Mouse (Mus musculus) T-helper 17 cell (primary cell): ENCODE data around the gene Fndc8.
"Not testable (repeated sequence)": the region's sequence is repeated elsewhere in the genome, so short reads cannot be mapped to it uniquely, and the experiment has no call there.

Experiments
- in situ Hi-C, 2 experiments: fragments of 300-600 bp; cut with MboI, MseI; formaldehyde crosslinking; loops; 1 replicate in 1 of 2; 2 replicates in 1 of 2; pipeline ENCODE4 v1.15.1; 2025; ENCODE audit warnings: high pct_unique_total_duplicates in 2 of 2

The Fndc8 gene

DNA sequence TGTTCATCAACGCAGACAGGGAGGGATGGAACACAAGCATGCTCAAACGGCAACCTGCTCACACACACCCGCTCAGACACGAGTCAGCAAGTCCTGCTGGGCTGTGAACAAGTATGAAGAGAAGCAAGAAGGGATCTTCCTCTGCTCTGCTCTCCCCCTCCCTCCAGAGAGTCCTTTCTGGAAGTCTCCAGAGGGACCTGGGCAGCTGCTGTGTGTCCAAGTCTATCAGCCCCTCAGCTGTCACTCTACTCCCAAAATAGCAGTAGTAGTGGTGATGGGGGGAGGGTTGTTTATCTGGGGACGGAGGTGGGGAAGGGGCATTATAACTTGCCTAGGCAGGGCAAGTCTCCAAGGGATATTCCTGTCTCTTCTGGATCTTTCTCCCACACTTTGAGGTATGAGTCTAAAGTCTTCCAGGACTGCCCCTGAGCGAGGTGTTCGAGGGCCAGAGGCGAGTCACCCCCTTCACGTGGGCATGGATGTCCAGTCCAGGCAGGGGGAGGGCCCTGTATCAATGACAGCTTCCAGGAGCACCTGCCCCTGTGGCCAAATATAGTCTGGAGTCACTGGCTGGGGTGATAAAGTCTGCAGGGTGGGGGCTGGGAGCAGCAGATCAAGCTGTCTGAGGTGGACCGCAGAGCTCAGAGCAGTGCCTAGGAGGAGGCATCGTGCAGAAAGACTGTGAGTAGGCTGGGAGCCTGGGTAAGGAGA is 18.9 kb downstream of the Fndc8 start:
- in situ Hi-C loops, result loop anchor here (10.0 kb wide), 3 partner anchors 234 to 284 kb away; partner anchors contain the start of gene Slfn3 (in 1 of the 2)

DNA sequence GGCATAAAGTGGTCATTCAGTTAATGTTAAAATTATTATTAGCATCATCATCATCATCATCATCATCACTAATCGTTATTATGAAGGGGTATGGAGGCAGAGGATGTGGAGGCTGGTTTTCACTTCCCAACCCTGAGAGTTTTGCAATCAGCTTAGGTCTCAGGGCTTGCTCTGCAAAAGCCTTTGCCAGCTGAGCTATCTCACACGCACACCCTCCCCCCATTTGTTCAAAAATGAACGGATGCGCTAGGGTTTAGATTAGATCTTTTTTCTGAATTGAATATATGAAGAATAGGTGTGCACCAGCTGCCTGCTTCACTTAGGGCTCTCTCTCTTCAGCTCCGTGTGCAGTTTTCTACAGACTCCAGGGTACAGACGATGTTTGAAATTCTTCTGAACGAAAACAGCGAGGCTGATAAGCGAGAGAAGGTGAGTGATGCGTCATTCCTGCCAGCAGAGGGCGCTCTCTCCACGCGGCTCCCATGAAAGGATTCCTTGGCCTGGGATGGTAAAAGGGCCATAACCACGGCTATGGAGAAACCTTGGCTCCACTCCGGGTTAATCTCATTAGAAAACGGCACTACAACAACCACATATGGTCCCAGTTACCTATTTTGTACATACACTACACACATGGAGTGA is 22.9 kb downstream of the Fndc8 start:
- in situ Hi-C loops, result loop anchor here (10.0 kb wide), 3 partner anchors 230 to 280 kb away; partner anchors contain the start of gene Slfn3 (in 1 of the 2)

DNA sequence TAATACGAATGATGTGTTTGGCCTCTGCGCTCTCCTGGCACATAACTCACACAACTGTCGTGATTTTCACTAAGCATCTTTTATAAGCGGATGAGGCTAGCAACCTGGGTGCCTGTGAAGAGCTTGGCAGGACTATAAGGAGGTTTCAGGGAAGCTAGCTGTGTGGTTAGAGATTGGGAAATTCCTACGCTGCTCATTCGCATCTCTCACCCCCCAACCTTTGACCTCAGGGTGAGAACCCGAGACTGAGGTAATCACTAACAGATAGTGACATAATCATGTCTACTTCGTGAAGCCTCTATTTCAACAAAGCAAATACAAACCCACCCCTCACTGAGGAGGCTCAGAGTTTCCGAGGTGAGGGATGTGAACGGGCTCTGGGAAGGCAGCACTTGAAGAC is 28.8 kb downstream of the Fndc8 start:
- in situ Hi-C loops, result loop anchor here in 1 of 2 experiments (10.0 kb wide), 1 partner anchor 504 kb away; the partner anchor contains the start of gene Gas2l2

DNA sequence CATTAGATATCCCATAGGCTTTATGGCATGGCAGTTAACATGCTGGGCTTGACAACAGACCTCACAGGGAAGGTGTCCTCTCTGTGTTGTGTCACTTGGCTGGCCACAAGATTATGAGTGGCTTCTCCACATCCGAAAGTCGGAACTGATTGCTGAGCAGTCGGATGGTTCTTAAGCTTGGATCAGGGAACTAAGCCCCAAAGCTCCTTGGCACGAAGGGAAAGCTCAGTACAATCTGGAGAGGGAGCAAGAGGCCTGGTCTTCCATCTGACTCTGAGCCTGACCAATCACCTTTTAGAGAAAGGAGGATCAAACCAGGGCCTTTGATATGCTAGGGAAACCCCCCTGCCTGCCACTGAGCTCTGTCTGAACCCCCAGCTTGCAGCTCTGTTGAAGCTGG is 29.8 kb downstream of the Fndc8 start:
- in situ Hi-C loops, result loop anchor here in 1 of 2 experiments (10.0 kb wide), 1 partner anchor 503 kb away; the partner anchor contains the start of gene Gas2l2

DNA sequence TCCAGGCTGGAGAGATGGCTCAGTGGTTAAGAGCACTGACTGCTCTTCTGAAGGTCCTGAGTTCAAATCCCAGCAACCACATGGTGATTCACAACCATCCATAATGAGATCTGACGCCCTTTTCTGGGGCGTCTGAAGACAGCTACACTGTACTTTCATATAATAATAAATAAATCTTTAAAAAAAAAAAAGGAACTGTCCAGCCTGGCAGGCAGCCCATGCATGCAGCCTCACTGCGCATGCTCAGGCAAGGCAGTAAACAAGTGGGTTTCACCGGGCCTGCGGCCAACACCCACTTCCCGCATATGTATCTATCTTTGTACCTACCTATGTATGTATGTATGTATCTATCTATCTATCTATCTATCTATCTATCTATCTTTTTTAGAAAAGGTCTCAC is 32.0 kb downstream of the Fndc8 start:
- in situ Hi-C loops, result loop anchor here in 1 of 2 experiments (10.0 kb wide), 1 partner anchor 501 kb away; the partner anchor contains the start of gene Gas2l2

DNA sequence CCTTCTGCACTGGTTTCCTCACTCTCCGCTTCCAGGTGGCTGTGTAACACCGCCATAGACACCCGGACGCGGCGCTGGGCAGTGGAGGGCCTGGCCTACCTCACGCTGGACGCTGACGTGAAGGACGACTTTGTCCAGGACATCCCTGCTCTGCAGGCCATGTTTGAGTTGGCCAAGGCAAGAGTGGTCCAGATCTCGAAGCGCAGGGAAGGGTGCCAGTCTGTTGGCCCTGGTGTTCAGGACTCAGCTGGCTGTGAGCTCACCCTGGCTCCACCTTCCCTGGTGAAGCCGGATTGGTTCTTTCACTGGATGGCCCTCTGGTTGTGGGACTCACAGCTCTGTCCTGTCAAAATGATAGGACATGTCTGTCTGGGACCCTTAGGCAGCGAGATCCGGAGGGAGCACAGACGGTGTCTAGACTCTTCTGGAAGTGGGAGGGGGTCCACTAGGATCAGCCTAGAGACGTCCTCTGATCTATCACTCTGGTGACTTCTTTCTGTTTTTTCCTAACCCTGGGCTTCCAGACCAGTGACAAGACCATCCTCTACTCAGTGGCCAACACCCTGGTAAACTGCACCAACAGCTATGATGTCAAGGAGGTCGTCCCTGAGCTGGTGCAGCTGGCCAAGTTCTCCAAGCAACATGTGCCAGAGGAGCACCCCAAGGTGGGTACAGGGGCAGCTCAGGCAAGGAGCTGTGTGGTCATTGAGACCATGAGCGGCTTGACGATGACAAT is 37.1 kb downstream of the Fndc8 start:
- in situ Hi-C loops, result loop anchor here in 1 of 2 experiments (10.0 kb wide), 1 partner anchor 496 kb away; the partner anchor contains the start of gene Gas2l2

DNA sequence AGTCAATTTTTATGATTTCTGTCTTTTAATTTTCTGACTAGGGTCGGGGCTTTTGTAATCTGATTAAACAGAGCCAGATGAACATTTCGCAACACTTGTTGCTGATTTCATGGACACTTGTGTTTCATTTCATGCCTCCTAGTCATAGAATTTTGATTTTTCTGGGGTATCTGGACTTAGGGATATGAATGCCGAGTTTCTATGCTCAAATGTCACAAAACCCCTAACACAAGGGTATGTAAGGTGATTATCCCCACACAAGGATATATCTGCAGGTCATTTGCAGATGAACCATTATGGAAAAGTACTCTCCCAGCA is 37.7 kb downstream of the Fndc8 start:
- in situ Hi-C loops, result loop anchor here in 1 of 2 experiments (10.0 kb wide), 1 partner anchor 495 kb away; the partner anchor contains the start of gene Gas2l2

DNA sequence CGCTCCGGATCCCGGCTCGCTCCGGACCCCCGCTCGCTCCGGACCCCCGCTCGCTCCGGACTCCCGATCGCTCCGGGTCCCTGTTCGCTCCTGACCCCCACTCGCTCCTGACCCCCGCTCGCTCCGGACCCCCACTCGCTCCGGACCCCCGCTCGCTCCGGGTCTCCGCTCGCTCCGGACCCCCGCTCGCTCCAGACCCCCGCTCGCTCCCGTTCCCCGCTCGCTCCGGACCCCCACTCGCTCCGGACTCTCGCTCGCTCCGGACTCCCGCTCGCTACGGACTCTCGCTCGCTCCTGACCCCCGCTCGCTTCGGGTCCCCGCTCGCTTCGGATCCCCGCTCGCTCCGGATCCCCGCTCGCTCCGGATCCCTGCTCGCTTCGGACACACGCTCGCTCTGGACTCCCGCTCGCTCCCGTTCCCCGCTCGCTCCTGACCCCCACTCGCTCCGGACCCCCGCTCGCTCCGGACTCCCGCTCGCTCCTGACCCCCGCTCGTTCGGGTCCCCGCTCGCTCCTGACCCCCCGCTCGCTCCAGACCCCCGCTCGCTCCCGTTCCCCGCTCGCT is 38.5 kb downstream of the Fndc8 start:
- in situ Hi-C loops, result not testable (repeated sequence)

DNA sequence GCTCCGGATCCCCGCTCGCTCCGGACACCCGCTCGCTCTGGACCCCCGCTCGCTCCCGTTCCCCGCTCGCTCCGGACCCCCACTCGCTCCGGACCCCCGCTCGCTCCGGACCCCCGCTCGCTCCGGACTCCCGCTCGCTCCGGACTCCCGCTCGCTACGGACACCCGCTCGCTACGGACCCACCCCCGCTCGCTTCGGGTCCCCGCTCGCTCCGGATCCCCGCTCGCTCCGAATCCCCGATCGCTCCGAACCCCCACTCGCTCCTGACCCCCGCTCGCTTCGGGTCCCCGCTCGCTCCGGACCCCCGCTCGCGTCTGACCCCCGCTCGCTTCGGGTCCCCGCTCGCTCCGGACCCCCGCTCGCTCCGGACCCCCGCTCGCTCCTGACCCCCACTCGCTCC is 39.2 kb downstream of the Fndc8 start:
- in situ Hi-C loops, result not testable (repeated sequence)

DNA sequence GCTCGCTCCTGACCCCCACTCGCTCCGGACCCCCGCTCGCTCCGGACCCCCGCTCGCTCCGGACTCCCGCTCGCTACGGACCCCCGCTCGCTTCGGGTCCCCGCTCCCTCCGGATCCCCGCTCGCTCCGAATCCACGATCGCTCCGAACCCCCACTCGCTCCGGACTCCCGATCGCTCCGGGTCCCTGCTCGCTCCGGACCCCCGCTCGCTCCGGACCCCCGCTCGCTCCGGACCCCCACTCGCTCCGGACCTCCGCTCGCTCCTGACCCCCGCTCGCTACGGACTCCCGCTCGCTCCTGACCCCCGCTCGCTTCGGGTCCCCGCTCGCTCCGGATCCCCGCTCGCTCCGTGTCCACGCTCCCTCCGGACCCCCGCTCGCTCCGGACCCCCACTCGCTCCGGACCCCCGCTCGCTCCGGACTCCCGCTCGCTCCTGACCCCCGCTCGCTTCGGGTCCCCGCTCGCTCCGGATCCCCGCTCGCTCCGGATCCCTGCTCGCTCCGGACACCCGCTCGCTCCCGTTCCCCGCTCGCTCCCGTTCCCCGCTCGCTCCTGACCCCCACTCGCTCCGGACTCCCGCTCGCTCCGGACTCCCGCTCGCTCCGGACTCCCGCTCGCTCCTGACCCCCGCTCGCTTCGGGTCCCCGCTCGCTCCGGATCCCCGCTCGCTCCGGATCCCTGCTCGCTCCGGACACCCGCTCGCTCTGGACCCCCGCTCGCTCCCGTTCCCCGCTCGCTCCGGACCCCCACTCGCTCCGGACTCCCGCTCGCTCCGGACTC is 39.9 kb downstream of the Fndc8 start:
- in situ Hi-C loops, result not testable (repeated sequence)

DNA sequence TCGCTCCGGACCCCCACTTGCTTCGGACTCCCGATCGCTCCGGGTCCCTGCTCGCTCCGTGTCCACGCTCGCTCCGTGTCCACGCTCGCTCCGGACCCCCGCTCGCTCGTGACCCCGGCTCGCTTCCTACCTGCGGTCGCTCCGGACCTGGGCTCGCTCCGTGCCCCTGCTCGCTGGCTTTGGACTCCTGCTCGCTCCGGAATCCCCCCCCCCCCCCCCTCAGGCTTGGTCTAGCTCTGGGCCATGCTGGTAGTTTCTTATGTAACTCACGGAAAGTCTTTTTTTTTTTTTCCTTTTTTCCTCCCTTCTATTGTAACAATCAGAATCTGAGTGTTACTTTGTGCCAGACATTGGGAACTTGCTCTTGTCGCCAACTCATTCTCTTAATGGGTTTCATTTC is 41.3 kb downstream of the Fndc8 start:
- in situ Hi-C loops, result no loop called here

DNA sequence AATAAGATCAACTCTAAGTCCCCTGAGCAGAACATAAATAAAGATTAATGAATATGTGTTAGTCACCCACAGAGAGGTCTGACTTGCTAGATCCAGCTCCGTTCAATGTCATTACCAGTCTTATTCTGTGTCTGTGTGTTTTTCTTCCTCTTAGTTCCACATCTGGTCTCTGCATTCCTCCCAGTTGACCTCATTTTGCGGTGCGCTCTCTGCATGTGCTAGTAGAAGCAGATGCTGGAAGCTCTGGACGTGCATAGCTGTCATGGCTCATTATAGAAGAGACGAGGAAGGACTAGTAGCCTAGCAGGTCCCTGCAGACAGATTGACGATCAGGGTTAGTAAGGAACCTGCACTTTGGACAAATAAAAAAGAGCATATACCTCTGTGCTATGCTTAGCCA is 51.4 kb downstream of the Fndc8 start:
- in situ Hi-C loops, result no loop called here

DNA sequence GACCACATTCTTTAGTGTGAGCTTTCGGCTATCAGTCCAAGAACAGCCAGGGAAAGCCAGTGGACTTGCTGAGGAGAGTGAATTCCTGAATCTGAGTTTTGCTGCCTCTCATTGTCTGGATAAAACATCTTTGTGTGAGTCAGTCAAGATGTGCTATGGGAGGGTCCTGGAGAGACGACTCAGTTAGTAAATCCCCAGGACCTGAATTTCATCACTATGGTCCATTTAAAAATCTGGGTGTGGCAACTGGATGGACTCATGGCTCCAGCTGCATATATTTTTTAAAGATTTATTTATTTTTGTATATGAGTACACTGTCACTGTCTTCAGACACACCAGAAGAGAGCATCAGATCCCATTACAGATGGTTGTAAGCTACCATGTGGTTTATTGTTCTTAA is 53.7 kb downstream of the Fndc8 start:
- in situ Hi-C loops, result no loop called here

DNA sequence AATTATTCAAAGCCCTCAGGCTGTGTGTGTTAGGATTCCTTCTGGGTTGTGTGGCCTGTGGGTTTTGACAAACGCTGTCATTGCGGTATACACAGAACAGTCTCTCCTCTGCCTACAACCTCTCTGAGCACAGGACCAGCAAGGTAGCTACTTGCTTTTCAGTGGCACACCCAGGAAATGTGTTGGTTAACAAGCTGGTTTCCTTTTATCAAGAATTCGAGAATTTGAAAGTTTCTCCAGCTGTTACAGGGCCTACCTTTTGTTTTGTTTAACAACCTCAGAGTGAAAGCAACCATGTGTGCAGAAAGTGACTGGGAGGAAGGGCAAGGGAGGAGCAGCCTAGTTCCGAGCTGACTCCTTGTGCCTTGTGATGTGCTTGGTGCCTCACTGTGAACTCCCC is 55.5 kb downstream of the Fndc8 start:
- in situ Hi-C loops, result no loop called here

DNA sequence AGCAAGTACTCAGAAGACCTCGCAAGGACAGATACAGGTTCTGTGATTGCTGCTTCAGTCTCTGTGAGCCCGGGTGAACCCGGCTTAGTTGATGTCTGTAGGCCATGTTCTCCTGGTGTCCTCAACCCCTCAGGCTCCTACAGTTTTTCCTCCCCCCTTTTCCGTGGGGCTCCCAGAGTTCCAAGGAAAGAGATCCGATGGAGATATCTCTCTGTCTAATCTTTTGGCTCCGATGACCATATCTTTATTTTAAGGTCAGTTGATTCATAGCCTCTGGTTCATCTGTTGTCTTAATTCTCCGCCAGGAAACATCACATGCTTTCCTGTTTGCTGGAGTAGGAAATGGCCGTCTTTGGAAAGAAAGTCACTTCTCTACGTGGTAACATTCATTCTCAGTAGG is 57.1 kb downstream of the Fndc8 start:
- in situ Hi-C loops, result no loop called here
